ENCODE assay signal across 9 mouse cellular contexts in genomic region chr13:54425269-54425668, GRCm38 (mm10). TPM values are rescaled to one million over a fixed set of nuclear protein-coding genes. Genes with fewer than 3 reads are reported as not detected.
DNase-seq lines count a peak whose midpoint lies in the region; ATAC-seq lines count a peak whose summit lies in the region.
"Had no signal": no experiment of that assay in that cellular context is flagged by ENCODE, and none has a peak within 500 bp of the region (broad histone marks: within the 10 kb centered on the region; RNA-seq: fewer than 3 reads in every experiment).

No protein-coding gene starts in this region.

- H3K9ac ChIP-seq in kidney, embryonic 15.5 days: no peak overlapping the region
- H3K9ac ChIP-seq: heart, embryonic 15.5 days had no signal

- no peak overlapping the region for H3K4me3 ChIP-seq in kidney, embryonic 15.5 days (replicated peaks)
- H3K4me3 ChIP-seq: heart, embryonic 15.5 days had no signal

- WGBS in kidney, embryonic 15.5 days: 32% methylated on average over 2 of the region's 2 CpGs

- peak overlapping the region; percentile 89 for H3K27ac ChIP-seq in kidney, embryonic 15.5 days
- H3K27ac ChIP-seq: heart, embryonic 15.5 days had no signal

- peaks cover 13% of the 10 kb centered on the region for H3K4me1 ChIP-seq in kidney, embryonic 15.5 days

- H3K4me2 ChIP-seq in kidney, embryonic 15.5 days: no peak overlapping the region
- H3K4me2 ChIP-seq: heart, embryonic 15.5 days had no signal

- H3K27me3 ChIP-seq in kidney, embryonic 15.5 days: no peaks in the 10 kb centered on the region
- H3K27me3 ChIP-seq: heart, embryonic 15.5 days had no signal

- no peaks in the 10 kb centered on the region for H3K36me3 ChIP-seq in kidney, embryonic 15.5 days
- H3K36me3 ChIP-seq: heart, embryonic 15.5 days had no signal

- peak; percentile 38 for DNase-seq in urinary bladder, postnatal 14 days (ENCODE audit: low spot score)
- DNase-seq in urinary bladder, postnatal 10 days (ENCODE audit: low spot score): no peak
- peak; percentile 40 for DNase-seq in lung, postnatal 10 days
- peak; percentile 84 to 86 for DNase-seq in spleen, postnatal 36 days (ENCODE audit: low spot score in 2 of 2)
- no peak for DNase-seq in adipocyte (ENCODE audit: low spot score)
- no peak for DNase-seq in gastrocnemius, postnatal 4 days (ENCODE audit: low spot score in 2 of 2)
- DNase-seq in adrenal gland, postnatal 36 days: no peak

- ATAC-seq in kidney, embryonic 15.5 days (replicated peaks; ENCODE audit: low FRiP score): peak; percentile 95

- H3K9me3 ChIP-seq in kidney, embryonic 15.5 days (replicated peaks): peaks cover 5% of the 10 kb centered on the region; the same call in 1 of the 2 replicates
- H3K9me3 ChIP-seq: heart, embryonic 15.5 days had no signal

RNA-seq across cellular contexts. Expression of gene Thoc3, which starts 43.4 kb away (rescaled TPM):
- 118 and 129 TPM in 2 replicates for polyA plus RNA-seq in kidney, embryonic 15.5 days (2015; fragmentation: Nextera tagmentation; extraction: Ambion mirVana)
- 10 to 100 TPM; 28.0 to 29.7 TPM for total RNA-seq in gastrocnemius, postnatal 4 days (2021)
- 10 to 100 TPM; 43.0 to 47.3 TPM for total RNA-seq in adrenal gland, postnatal 36 days (2021)

RNA-seq across cellular contexts. Expression of gene Cplx2, which starts 54.1 kb away (rescaled TPM):
- polyA plus RNA-seq in kidney, embryonic 15.5 days (2015; fragmentation: Nextera tagmentation; extraction: Ambion mirVana): 4.0 and 5.3 TPM in 2 replicates
- 10 to 100 TPM; 12.8 to 13.4 TPM for total RNA-seq in gastrocnemius, postnatal 4 days (2021)
- total RNA-seq in adrenal gland, postnatal 36 days (2021): 10 to 100 TPM; 17.9 to 18.6 TPM

Comparison
In these comparisons a context has a peak if more than half of its experiments do, and no peak if none do; other contexts are left out.
1. DNase-seq: peak in urinary bladder, postnatal 14 days (single experiment), lung, postnatal 10 days (single experiment) and spleen, postnatal 36 days (2 of 2); none in urinary bladder, postnatal 10 days (single experiment), adipocyte (single experiment), gastrocnemius, postnatal 4 days (0 of 2) and adrenal gland, postnatal 36 days (0 of 2).